Mouse (Mus musculus) embryonic facial prominence, embryonic 11.5 days (tissue): Measurements from ENCODE around the gene Xpot. TPM values are rescaled to one million over a fixed set of nuclear protein-coding genes. Genes with fewer than 3 reads are reported as not detected.

Source experiments
- ATAC-seq: fragments of 200-750 bp; cut with Nextera tagmentation; replicated peaks from 2 replicates; pipeline ENCODE4 v1.8.0; 2017; ENCODE audit warnings: low read depth; ENCODE audit not compliant: insufficient number of reproducible peaks, low FRiP score, low TSS enrichment
- DNase-seq: peaks from one replicate; pipeline ENCODE4 v3.0.0-alpha.2; 2015; ENCODE audit warnings: low spot score
- H3K27ac ChIP-seq: fragments of 300-500 bp; sonication (generic); replicated peaks from 2 replicates; pipeline ENCODE4 v1.5.1; 2014; ENCODE audit warnings: mild to moderate bottlenecking, low read depth, low read length, control low read depth
- H3K27me3 ChIP-seq: fragments of 300-500 bp; sonication (generic); 2 replicates; pipeline ENCODE4 v1.6.1; 2014; ENCODE audit warnings: mild to moderate bottlenecking, low read length, moderate library complexity, mixed read lengths; ENCODE audit not compliant: control insufficient read depth, insufficient read depth
- H3K36me3 ChIP-seq: fragments of 300-500 bp; sonication (generic); replicated peaks from 2 replicates; pipeline ENCODE4 v1.6.1; 2014; ENCODE audit warnings: low read depth, mild to moderate bottlenecking, low read length, moderate library complexity, mixed read lengths; ENCODE audit not compliant: control insufficient read depth, insufficient read depth
- H3K4me1 ChIP-seq: fragments of 300-500 bp; sonication (generic); 2 replicates; pipeline ENCODE4 v1.6.1; 2014; ENCODE audit warnings: low read length, mixed read lengths; ENCODE audit not compliant: control insufficient read depth, insufficient read depth
- H3K4me2 ChIP-seq: fragments of 300-500 bp; sonication (generic); 2 replicates; pipeline ENCODE4 v1.6.1; 2014; ENCODE audit warnings: low read depth, mild to moderate bottlenecking, control low read depth, low read length, moderate library complexity
- H3K4me3 ChIP-seq: fragments of 300-500 bp; sonication (generic); 2 replicates; pipeline ENCODE4 v1.5.1; 2014; ENCODE audit warnings: low read depth, low read length, control low read depth
- H3K9ac ChIP-seq: fragments of 300-500 bp; sonication (generic); replicated peaks from 2 replicates; pipeline ENCODE4 v1.6.1; 2014; ENCODE audit warnings: mild to moderate bottlenecking, control low read depth, low read length
- H3K9me3 ChIP-seq: fragments of 300-500 bp; sonication (generic); replicated peaks from 2 replicates; pipeline ENCODE4 v1.6.1; 2016; ENCODE audit warnings: mild to moderate bottlenecking, low read length, inconsistent platforms, mixed read lengths; ENCODE audit not compliant: control insufficient read depth
- WGBS: fragments of 180-500 bp; shearing (Covaris S2); extraction: QIAGEN DNeasy Blood & Tissue Kit; methylation state at CpG from one replicate; pipeline ENCODE4 v1.1.7; 2014; 5-methylcytosine and 5-hydroxymethylcytosine counted together
- polyA plus RNA-seq: library from polyadenylated mRNA; unstranded; fragments of >200 nt; fragmentation: Nextera tagmentation; extraction: Ambion mirVana; gene quantifications from 2 replicates; pipeline ENCODE4 v1.2.1, GENCODE M21; 2014

Gene Xpot
- polyA plus RNA-seq, 1 experiment from 2014 or later = 75.7 TPM

- Histone ChIP-seq H3K4me3 (no peak overlapping the region), H3K4me1 (no peaks in the 10 kb centered on the region), H3K4me2 (no peak overlapping the region), H3K27me3 (no peaks in the 10 kb centered on the region), H3K9ac (no peak overlapping the region), H3K9me3 (no peaks in the 10 kb centered on the region), H3K27ac (no peak overlapping the region), H3K36me3 (peaks cover 16% of the 10 kb centered on the region)
- DNase-seq (no peak), ATAC-seq (no peak)
- 94% methylated on average over 13 of the region's 13 CpGs for WGBS
Observed at GRCm38 (mm10) chr10:121615146-121615870, 10.8 kb downstream of the Xpot start.

DNA sequence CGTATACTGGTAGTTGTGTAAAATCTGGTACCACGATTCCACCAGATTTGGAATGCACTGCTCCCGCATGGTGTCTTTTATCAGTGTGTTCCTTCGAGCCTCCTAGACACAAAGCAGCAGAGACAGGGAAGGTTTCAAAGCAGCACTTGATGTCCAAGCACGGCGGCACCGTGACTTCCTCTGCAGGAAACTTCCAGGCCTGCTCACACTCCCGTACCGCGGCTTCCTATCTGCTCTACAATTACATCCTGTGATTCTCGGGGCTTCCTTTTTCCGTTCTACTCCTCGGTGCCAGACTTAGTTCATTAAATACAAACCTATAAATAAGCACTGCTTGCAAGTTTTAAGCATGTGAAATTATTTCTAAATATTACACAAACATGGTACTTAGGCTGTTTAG is 12.6 kb downstream of the Xpot start:
- 89% methylated on average over 13 of the region's 13 CpGs for WGBS
- peaks cover 19% of the 10 kb centered on the region for H3K36me3 ChIP-seq
- ATAC-seq = no peak
- H3K4me2 ChIP-seq = no peak overlapping the region
- H3K27ac ChIP-seq = no peak overlapping the region
- no peaks in the 10 kb centered on the region for H3K9me3 ChIP-seq
- DNase-seq = no peak
- H3K4me3 ChIP-seq = no peak overlapping the region
- no peaks in the 10 kb centered on the region for H3K4me1 ChIP-seq
- no peaks in the 10 kb centered on the region for H3K27me3 ChIP-seq
- no peak overlapping the region for H3K9ac ChIP-seq

DNA sequence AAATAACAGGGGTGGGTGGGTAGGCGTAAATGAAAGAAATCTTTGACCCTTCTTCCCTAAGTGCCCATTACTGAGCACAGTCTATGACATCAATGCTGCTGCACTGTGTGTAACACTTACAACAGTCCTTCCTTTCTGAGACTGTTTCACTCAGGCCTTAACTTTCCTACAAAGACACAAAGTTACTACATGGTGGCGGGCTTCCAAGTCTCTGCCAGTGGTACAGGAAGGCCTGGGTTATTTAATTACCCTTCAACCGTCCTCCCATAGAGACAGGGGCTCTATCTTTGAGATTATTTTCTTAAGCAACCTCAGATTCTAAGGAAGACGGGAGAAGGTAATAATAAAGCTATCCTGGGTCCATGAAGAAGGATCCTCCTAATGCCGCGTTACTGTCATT is 13.7 kb downstream of the Xpot start:
- Histone ChIP-seq H3K4me1 (no peaks in the 10 kb centered on the region), H3K4me2 (no peak overlapping the region), H3K4me3 (no peak overlapping the region), H3K27me3 (no peaks in the 10 kb centered on the region), H3K9me3 (no peaks in the 10 kb centered on the region), H3K36me3 (peaks cover 18% of the 10 kb centered on the region), H3K9ac (no peak overlapping the region), H3K27ac (no peak overlapping the region)
- no peak for DNase-seq
- ATAC-seq = no peak
- WGBS = 93% methylated on average over 6 of the region's 6 CpGs

- Histone ChIP-seq H3K4me2 (no peak overlapping the region), H3K36me3 (peaks cover 15% of the 10 kb centered on the region), H3K4me3 (no peak overlapping the region), H3K4me1 (no peaks in the 10 kb centered on the region), H3K27ac (no peak overlapping the region), H3K9ac (no peak overlapping the region), H3K27me3 (no peaks in the 10 kb centered on the region), H3K9me3 (no peaks in the 10 kb centered on the region)
- ATAC-seq (no peak), DNase-seq (no peak)
- WGBS = 74% methylated on average over 9 of the region's 10 CpGs
Observed at GRCm38 (mm10) chr10:121611587-121611986, 14.5 kb downstream of the Xpot start.

- DNase-seq = no peak
Observed at GRCm38 (mm10) chr10:121608177-121608576, 18.0 kb downstream of the Xpot start.

DNA sequence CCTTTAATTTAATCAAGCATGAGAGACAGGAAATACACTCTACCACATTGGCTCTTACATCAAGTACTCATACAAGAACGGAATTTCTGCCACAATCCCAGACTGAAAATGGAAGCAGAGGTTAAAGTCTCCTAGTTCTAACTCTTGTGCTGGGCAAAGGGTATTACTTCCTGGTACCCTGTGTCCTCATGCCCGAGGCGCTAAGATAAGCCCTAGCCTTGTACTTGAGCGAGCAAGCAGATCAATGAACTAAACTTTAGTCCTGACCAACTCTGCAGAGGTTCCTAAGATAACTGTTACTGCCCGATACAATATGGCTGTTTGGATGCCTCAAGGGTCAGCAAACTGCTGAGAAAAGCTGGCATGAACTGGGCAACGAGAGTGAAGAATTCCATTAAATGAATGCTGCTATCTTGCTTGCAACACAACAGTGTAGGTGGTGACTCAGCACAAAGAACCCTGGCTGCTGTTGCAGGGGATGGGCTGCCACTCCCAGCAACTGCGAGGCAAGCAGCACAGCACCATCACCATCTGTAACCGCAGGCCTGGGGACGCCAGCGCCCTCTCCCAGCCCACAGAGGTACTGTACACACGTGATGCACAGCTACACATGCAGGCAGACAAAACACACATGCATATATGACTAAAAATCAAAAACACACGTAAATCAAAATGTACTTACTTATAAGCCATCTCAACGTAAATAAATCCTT is 21.3 kb downstream of the Xpot start:
- Histone ChIP-seq H3K27me3 (no peaks in the 10 kb centered on the region), H3K9me3 (no peaks in the 10 kb centered on the region), H3K27ac (no peak overlapping the region), H3K9ac (no peak overlapping the region), H3K4me3 (no peak overlapping the region), H3K4me1 (no peaks in the 10 kb centered on the region), H3K36me3 (peaks cover 33% of the 10 kb centered on the region), H3K4me2 (no peak overlapping the region)
- DNase-seq (no peak), ATAC-seq (no peak)
- WGBS = 96% methylated on average over 13 of the region's 13 CpGs

More at GRCm38 (mm10) chr10:121608177-121608576, 18.0 kb downstream of the Xpot start:
- H3K27me3 ChIP-seq = no peaks in the 10 kb centered on the region
- ATAC-seq = no peak
- H3K36me3 ChIP-seq = peaks cover 35% of the 10 kb centered on the region
- H3K4me1 ChIP-seq = no peaks in the 10 kb centered on the region
- H3K9me3 ChIP-seq = no peaks in the 10 kb centered on the region
- 88% methylated on average over 10 of the region's 10 CpGs for WGBS
- H3K27ac ChIP-seq = no peak overlapping the region
- no peak overlapping the region for H3K4me2 ChIP-seq
- no peak overlapping the region for H3K9ac ChIP-seq
- no peak overlapping the region for H3K4me3 ChIP-seq

- 93% methylated on average over 4 of the region's 4 CpGs for WGBS
- H3K4me2 ChIP-seq = no peak overlapping the region
- H3K4me3 ChIP-seq = no peak overlapping the region
- H3K27ac ChIP-seq = no peak overlapping the region
- peaks cover 38% of the 10 kb centered on the region for H3K36me3 ChIP-seq
- ATAC-seq = no peak
- H3K9me3 ChIP-seq = no peaks in the 10 kb centered on the region
- H3K27me3 ChIP-seq = no peaks in the 10 kb centered on the region
- no peaks in the 10 kb centered on the region for H3K4me1 ChIP-seq
- no peak overlapping the region for H3K9ac ChIP-seq
- DNase-seq = no peak
Observed at GRCm38 (mm10) chr10:121603556-121603955, 22.6 kb downstream of the Xpot start.

GRCm38 (mm10) chr10:121601272-121601671 is 24.9 kb downstream of the Xpot start:
- Histone ChIP-seq H3K36me3 (peaks cover 38% of the 10 kb centered on the region), H3K4me2 (no peak overlapping the region), H3K4me1 (no peaks in the 10 kb centered on the region), H3K9ac (no peak overlapping the region), H3K9me3 (no peaks in the 10 kb centered on the region), H3K27ac (no peak overlapping the region), H3K27me3 (no peaks in the 10 kb centered on the region), H3K4me3 (no peak overlapping the region)
- ATAC-seq (no peak), DNase-seq (no peak)
- 87% methylated on average over 6 of the region's 6 CpGs for WGBS
